Mouse (Mus musculus): ENCODE data around the gene Tmem201.

GRCm38 (mm10) chr4:149698197-149698821, 39.5 kb downstream of the Tmem201 start:
- TF ChIP-seq CTCF (IDR thresholded peaks at IDR 0.05; ENCODE audit: low read depth) (peak; percentile 87), EP300 (IDR thresholded peaks at IDR 0.05; ENCODE audit: low read depth) (no peak)

Measured in liver, embryonic 14.5 days (tissue).